Mouse (Mus musculus): ENCODE data around the gene Hip1.

The Hip1 gene

DNA sequence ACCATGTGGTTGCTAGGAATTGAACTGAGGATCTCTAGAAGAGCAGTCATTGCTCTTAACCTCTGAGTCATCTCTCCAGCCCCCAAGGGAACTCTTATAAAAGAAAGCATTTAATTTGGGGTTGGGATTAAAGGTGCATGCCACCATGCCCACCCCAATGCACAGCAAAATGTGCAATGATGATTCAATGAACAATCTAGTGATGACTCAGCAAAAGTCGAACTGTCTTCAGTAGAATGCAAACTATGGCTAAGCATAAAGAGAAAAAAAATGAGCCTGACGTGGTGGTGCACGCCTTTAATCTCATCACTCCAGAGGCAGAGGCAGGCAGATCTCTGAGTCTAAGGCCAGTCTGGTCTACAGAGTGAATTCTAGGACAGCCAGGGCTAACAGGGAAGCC lies 182.3 kb downstream of the Hip1 start:
- no peak for DNase-seq

DNA sequence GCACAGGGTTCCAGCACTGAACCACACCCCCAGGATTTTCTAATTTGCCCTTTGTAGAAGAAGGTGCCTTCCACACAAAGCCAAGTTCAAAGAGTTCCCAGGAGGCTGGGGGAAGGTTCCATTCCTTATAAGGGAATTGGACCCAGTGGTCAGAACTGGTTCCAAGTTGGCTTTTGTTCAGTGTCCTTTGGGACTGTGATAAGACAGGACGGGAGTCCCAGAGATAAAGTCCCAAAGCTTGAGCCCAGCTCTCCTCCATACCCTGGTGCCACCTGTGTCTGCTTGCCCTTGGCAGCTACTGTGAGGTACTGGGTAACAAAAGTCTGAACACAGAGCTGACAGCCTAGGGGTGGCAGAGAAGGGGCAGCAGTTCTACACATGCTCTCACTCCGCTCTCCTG lies 185.1 kb downstream of the Hip1 start:
- no peak for DNase-seq

DNA sequence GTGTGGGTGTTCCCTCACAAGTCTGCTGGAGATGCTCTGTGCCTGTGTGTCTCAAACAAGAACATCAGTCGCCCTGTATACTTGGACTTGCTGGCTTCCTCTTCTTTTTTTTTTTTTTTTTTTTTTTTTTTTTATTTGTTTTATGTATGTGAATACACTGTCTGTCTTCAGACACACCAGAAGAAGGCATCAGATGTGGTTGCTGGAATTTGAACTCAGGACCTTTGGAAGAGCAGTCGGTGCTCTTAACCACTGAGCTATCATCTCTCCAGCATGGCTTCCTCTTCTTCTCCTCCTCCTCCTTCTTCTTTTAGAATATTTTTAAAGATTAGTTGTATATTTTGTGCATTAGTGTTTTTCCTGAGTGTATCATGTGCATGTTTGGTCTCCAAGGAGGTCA lies 187.4 kb downstream of the Hip1 start:
- peak in 1 of 2 experiments; percentile 33 for DNase-seq

All from thymus, adult 18-20 months (tissue).